Comparison of ENCODE assay signal across 27 mouse cellular contexts in the genomic region with DNA sequence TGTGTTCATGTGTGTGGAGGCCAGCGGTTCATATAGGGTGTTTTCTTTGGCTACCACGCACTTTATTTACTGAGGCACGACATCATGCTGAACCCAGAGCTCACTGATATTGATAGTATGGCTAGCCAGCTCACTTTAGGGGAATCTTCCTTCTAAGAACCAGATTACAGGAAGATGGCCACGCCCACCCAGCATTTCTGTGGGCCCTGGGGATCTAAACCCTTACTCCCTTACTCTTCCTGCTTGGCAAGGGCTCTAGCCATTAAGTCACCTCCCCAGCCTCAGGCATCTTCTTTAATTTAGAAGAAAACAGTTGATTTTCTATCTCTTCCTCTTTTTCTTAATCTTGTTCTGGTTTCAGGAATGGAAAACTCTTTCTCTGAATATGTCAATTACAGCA.
"Had no signal": no experiment of that assay in that cellular context is flagged by ENCODE, and none has a peak within 500 bp of the region (broad histone marks: within the 10 kb centered on the region; RNA-seq: fewer than 3 reads in every experiment).

No protein-coding gene starts in this region.

- H3K9me3 ChIP-seq: heart, embryonic 10.5 days; heart, embryonic 12.5 days; hindbrain, embryonic 10.5 days; hindbrain, embryonic 12.5 days; intestine, embryonic 15.5 days; kidney, embryonic 15.5 days; limb, embryonic 13.5 days; limb, embryonic 15.5 days; liver, embryonic 12.5 days had no signal

- H3K36me3 ChIP-seq: heart, embryonic 10.5 days; heart, embryonic 12.5 days; hindbrain, embryonic 10.5 days; hindbrain, embryonic 12.5 days; intestine, embryonic 15.5 days; kidney, embryonic 15.5 days; limb, embryonic 13.5 days; limb, embryonic 15.5 days; liver, embryonic 12.5 days had no signal

- H3K9ac ChIP-seq: heart, embryonic 12.5 days; hindbrain, embryonic 12.5 days; hindbrain, embryonic 14.5 days; intestine, embryonic 15.5 days; kidney, embryonic 15.5 days; limb, embryonic 13.5 days; limb, embryonic 15.5 days; liver, embryonic 12.5 days; liver, embryonic 14.5 days had no signal

- H3K27me3 ChIP-seq: limb, embryonic 15.5 days had no signal

- H3K4me1 ChIP-seq: heart, embryonic 10.5 days; heart, embryonic 12.5 days; hindbrain, embryonic 10.5 days; hindbrain, embryonic 12.5 days; intestine, embryonic 15.5 days; limb, embryonic 13.5 days; limb, embryonic 15.5 days; liver, embryonic 12.5 days had no signal

- DNase-seq: gastrocnemius, postnatal 14 days; gastrocnemius, postnatal 36 days; heart, adult 18-20 months; heart, postnatal 10 days; heart, postnatal 4 days; kidney, adult 2 months; kidney, adult 9 months; kidney, postnatal 14 days; kidney, postnatal 36 days; layer of hippocampus, adult 9-11 months; layer of hippocampus, postnatal 36 days; left cerebral cortex, postnatal 4 days had no signal

- ATAC-seq: hindbrain, embryonic 16.5 days; inflammation-experienced regulatory T-cells, adult 6 months; intestine, embryonic 15.5 days; intestine, postnatal 0 days; liver, embryonic 12.5 days had no signal

- H3K4me3 ChIP-seq: heart, embryonic 10.5 days; heart, embryonic 12.5 days; hindbrain, embryonic 10.5 days; hindbrain, embryonic 12.5 days; intestine, embryonic 15.5 days; kidney, embryonic 15.5 days; limb, embryonic 13.5 days; limb, embryonic 15.5 days; liver, embryonic 12.5 days had no signal

- H3K4me2 ChIP-seq: heart, embryonic 12.5 days; hindbrain, embryonic 12.5 days; hindbrain, embryonic 14.5 days; intestine, embryonic 15.5 days; kidney, embryonic 15.5 days; limb, embryonic 13.5 days; limb, embryonic 15.5 days; liver, embryonic 12.5 days had no signal

- H3K27ac ChIP-seq: heart, embryonic 10.5 days; hindbrain, embryonic 10.5 days; hindbrain, embryonic 12.5 days; hindbrain, embryonic 14.5 days; intestine, embryonic 15.5 days; kidney, embryonic 15.5 days; kidney, postnatal 0 days; limb, embryonic 13.5 days; limb, embryonic 15.5 days; liver, embryonic 12.5 days; liver, embryonic 14.5 days had no signal
